Mouse (Mus musculus) adrenal gland, adult 10 weeks (tissue): ENCODE results near the gene Arx. TPM values are rescaled to one million over a fixed set of nuclear protein-coding genes. Genes with fewer than 3 reads are reported as not detected.

ENCODE experiments used
- polyA plus RNA-seq: library from polyadenylated mRNA; stranded (reverse); fragments of 350-450 nt; fragmentation: Illumina TruSeq; extraction: RNeasy Lipid Tissue Mini Kit (QIAGEN cat#74804); gene quantifications from one replicate; pipeline ENCODE4 v1.2.3, GENCODE M21; 2014; ENCODE audit warnings: low read depth, low replicate concordance

Arx gene
- polyA plus RNA-seq = 0.70 TPM

GRCm38 (mm10) chrX:93286291-93286893, at the start of gene Arx:
Gene Arx (plus strand): TSS chrX:93286445.

